Mouse (Mus musculus): ENCODE data around the gene Elf3.

Elf3 gene

DNA sequence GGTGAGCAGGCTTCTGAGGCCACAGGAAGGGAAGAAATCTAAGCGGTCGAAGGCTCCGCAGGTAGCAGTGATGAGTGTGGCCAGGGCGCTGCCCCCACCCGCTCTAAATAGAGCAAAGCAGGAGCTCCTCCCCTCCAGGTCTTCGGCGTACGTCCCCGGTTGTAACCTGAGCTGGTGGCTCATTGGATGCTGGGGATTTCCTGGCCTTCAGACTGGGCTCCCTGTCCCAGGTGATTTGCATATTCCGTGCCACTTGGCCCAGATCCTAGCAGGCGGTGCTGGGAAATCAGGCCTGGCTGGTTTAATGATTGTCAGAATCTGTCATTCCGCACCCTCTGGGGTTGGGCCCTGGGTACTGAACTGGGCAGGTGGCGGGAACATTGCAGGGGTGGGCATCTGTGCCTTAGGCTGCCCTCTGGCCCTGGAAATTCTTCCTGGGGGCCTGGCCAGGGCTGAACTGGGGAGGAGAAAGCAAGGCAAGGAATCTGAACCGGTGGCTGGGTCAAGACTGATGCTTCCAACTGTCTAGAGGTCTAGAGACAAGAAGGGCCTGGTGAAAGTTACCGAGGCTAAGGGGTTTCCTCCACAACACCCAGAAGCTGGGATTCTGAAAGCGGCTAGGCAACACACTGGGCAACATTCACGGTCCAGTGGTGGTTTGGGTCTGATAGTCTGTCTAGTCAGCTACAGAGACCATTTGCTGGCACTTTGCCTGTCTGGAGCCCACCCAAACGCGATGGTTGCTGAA, at the start of gene Elf3:
Gene Elf3, minus strand, starts transcription at position 189 of the 748 bp plus-strand sequence.
- WGBS, result 44% methylated on average over 19 of the region's 19 CpGs

DNA sequence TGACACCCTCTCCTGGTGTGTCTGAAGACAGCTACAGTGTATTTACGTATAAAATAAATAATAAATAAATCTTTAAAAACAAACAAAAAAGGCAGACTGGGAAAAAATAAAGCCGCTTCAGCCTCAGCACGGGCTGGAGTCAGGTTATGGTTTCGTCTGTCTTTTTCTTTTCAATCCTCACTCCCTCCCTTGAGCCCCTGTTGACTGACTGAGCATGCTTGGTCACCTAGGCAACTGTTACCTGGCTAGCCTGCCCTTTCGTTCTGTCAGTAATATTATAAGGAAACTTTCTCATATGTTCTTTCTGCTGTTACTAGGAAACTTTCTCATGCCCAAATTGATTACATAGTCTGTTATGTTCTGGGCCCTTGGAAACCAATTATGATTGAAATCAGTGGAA, 32.5 kb upstream of the Elf3 start:
- WGBS, result 77% methylated on average over 5 of the region's 5 CpGs

DNA sequence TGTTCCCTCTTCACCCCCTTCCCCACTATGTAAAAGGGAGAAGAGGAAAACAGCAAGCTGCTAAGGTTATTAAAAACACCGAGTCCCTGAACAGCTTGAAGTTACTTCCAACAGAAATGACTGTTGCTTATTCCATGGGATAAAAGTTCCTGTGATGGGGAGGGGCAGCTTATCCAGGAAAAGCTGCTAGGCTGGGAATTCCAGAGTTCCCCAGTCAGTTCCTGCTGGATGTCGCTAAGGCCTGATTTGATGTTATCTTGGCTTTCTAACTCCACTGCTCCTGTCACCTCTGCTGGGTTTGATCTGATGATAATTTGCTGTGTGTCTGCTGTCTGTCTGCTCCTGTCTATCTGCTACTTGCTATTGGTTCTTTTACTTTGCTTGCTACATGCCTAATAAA, 27.9 kb upstream of the Elf3 start:
- 86% methylated on average over 2 of the region's 2 CpGs for WGBS

DNA sequence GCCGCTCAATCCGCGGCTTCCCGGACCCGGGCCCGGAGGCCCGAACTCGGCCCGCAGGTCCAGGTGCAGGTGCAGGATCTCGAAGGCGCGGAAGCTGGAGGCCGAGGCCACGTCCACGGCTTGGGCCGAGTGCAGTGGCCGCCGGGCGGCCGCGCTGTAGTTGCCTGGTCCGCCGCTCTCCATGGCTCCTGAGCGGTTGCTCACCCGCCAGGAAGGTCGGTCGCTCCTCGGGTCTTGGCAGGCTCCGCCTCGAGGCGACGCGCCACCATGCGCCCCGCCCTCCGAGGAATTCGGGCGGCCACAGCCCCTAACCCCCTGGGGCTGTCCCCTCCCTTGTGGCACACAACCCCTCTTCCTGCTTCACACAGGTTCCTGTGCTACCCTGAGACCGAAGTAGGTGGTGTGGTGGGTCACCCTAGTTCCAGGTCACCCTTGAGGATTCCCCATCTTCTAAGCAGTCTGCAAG, 25.5 kb upstream of the Elf3 start, which contains the start of gene Rnpep:
Gene Rnpep, minus strand, starts transcription at position 259 of the 466 bp plus-strand sequence.
- 0% methylated on average over 39 of the region's 39 CpGs for WGBS

DNA sequence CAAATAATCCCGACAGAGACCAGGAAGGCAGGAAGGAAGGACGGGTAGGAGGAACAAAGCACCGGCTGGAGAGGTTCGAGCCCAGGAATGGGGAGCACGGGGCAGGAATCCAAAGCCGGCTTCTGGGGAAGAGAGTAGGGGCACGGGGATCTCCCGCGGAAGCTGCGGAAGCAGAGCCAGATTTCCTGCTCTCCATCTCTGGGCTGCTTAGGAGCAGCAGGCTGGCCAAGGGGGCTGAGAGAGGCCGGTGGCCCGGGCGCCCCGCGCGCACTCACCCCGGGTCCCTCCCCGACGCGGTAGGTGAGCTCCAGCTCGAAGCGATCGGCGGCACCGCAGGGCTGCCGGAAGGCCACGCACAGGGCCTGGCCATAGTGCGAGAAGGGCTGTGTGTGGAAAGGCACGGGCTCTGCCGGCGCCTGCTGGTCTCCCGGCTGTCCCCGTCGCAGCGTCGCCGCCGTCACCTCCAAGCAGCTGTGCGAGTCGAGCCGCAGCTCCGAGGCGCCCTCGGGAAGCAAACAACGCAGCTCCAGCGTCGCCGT, 25.0 kb upstream of the Elf3 start:
- under 1% methylated on average over 42 of the region's 48 CpGs for WGBS

DNA sequence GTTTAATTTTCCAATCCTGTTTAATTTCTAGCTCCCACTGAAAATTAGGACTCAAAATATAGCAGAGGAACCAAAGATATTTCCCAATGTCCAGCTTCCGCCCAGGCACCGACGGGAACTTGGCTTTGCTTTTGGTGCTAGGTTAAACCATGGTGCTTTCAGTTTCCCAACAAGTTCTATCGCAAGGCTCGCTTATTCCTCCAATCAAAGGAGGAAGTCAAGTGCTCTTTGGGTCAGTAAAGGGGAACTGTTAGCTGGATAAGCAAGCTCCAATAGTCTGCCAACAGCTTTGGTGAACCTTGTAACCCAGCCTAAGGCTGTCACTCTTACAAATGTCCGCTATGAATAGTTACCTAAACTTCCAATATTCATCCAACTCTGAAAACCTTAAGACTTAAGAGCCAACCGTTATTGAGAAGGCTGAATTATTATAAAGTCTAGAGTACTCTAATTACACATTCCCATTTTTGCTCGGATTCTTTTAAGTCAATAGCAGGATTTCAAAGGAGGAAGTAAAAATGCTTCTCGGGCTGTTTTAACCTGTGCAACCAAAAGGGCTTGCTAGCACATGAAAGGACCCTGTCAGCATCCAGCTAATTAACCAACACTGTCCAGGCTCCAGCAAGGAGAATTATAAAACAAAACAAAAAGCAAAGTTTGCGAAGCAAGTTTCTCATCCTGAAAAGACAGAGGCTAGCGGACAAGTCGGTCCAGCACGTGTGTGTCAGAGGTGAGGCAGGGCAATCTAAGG, 24.3 kb upstream of the Elf3 start:
- WGBS, result 27% methylated on average over 13 of the region's 13 CpGs

DNA sequence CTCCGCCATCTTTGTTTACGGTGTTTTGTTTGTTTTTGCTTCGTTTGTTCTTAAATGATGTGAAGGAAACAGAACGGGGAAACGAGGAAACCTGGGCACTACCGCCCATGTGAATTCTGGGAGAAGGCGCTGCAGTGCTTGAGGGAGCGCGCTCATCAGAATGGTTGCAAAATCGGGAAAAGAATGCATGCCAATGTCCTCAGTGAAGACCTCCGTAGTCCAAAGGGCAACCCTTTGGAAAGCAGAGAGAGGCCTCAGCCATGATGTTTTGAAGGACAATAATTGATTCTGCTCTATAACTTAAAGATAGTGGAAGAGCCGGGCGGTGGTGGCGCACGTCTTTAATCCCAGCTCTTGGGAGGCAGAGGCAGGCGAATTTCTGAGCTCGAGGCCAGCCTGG, 23.5 kb upstream of the Elf3 start:
- 90% methylated on average over 17 of the region's 17 CpGs for WGBS

DNA sequence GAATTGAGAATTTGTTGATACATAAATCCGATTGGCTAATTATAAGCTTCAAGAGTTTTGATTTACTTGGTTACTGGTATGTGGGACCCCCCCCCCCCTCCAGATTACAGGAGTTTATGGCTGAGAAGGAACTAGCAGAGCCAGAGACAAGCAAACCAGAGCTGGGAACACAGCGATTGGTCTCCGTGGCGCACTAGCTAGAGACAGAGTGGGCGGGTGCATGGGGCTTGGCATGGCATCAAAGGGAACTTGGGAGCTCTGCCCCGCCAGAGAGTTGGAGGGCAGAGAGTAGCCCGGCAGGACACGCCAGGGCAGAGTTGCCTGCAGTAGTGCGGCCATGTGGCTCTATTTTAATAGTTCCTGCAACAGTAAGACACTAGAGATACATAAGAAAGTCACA, 22.3 kb upstream of the Elf3 start:
- WGBS, result 25% methylated on average over 9 of the region's 9 CpGs

DNA sequence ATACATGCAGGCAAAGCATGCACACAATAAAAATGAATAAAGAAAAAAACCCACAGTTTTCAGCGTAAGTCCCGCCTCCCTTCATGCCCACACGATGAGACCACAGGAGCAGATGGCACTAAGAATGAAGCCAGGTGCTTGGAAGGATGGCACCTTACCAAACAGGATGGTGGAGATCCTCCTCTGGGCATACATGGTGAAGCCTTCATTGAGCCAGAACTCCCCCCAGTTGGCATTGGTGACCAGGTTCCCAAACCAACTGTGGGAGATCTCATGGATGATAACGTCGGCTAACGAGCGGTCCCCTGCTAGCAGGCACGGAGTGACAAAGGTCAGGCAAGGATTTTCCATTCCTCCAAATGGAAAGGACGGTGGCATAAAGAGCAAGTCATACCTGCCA, 13.0 kb upstream of the Elf3 start:
- 78% methylated on average over 9 of the region's 9 CpGs for WGBS

DNA sequence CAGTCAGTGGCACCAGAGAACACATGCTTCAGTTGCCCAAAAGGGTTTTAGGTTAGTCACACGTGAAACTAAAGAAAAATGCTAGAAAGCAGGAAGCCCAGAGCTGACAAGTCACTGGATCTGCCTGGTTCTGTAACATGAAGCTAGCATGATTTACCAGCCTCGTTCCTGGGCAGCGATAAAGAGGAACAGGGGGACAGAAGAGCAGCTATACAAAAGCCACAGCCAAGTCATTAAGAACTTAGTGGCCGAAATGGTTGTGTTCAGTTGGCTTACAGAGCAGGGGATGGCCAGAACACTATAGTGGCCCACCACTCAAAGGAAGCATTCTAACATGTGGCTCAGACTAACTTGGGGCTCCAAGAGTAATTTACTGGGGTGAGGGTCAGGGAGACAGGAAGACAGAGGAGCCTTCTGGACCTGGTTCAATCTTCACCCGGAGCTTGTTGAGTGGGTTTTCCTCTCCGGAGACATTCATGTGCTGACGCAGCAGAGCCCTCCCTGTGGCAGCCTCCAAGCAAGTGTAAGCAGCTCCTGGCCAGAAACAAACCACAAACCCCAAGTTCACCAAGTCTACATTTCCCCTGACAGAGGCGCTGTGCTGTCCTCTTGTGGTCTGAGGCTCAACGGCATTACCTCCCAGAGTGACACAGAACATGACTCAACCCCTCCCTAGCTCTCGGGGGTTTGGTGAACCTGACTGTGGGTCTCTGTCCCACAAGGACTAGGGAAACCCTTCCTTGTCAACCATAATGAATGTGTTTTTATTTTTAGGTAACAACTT, 9.5 kb upstream of the Elf3 start:
- WGBS, result 83% methylated on average over 10 of the region's 10 CpGs

DNA sequence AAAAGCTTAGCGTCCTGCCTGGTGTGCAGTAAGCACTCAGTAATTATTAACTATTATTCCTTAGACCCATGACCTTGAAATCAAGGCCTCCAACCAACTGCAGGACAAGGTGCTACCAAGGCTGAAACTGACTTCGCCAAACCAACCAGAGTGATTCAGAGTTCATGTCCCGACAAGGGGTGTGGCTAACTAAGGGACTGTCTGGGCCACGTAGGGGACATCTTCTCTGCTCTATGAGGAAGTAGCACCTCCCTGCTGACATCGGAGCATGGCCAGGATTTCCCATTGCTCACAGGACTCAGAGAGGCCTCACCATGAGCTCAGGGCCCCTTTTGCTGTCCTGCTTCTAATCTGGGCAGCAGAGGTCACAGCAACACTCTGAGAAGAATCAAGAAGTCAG, 7.5 kb upstream of the Elf3 start:
- 91% methylated on average over 5 of the region's 5 CpGs for WGBS

DNA sequence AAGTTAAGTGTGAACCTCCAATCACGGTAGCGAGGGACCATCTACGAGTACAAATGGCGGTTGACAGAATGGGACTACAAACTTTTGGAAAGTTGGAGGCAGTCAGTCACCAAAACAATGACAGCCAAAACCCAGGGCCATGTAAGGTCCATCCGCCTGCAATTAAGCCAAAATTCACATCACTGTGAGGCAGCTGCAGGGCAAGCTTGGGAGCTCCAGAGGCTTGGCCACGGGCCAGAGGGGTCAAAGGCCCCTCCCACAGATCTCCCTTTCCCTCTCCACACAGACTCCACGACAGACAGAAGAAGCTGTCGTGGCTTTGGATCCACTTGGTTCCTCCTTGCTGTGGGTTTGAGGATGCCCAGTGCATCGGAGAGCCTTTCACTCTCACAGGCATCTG, 4.9 kb upstream of the Elf3 start:
- 80% methylated on average over 9 of the region's 9 CpGs for WGBS

DNA sequence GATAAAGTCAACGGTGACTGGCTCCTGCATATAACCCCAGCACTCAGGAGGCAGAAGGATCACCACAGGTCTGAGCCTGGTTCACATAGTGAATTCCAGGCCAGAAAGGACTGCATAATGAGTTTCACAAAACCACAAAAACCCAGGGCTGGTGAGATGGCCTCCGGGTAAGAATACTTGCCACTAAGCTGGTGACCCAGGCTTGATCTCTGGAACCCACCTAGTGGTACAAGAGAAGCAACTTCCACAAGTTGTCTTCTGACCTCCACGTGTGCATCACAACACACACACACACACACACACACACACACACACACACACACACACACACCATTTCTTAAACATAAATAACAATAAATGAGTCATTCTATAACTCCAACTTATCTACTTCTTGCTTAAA, 4.0 kb upstream of the Elf3 start:
- 93% methylated on average over 3 of the region's 3 CpGs for WGBS

DNA sequence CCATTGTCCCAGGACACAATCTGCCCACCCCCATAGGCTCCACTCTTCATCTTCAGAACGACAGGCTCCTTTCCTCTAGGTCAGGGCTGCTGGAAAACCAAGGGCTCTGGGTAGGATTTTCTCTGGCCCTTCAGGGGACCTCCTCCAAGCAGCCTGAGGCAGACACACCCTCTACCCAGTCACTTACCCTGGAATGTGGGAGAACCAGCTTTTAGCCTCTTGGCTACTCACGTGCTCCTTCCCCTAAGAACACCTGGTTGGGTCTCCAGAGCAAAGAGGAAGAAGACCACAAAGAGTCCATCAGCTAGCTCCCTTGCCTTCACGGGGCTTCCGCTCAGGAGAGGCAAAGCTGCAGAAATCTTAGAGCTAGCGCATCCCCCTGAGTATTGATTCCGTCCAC, 2.6 kb upstream of the Elf3 start:
- 88% methylated on average over 6 of the region's 6 CpGs for WGBS

DNA sequence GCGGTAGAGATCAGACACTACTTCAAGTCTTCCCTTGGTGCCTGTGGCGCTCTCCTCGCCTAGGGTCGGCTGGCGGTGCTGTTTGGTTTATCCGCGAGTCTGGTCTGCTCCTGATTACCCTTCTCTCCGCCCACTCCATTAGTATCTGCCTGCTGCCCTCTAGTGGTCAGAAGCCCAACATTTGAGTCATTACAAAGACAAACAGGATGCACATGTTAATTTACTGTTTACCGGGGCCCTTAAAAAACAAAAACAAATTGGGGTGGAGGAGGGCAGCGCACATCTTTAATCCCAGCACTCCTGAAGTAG, 714 bp upstream of the Elf3 start:
- WGBS, result 16% methylated on average over 10 of the region's 10 CpGs

DNA sequence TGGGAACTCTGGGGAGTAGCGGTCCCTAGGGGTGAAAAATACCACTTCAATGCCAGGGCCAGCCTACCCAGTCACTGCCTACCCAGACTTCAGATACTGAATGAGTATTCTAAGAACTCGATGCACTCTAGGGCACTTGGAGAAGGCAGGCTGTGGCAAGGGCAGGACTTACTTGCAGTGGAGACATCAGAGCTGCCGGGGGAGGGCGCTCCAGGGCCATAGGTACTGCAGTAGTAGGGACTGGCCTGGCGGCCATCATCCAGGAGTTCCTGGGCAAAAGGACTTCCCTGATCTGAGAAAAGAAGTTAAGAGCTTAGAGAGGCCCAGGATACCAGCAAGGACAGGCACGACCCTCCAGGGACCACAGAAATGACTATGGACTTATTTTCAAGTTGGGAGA, 2.1 kb downstream of the Elf3 start:
- WGBS, result 81% methylated on average over 6 of the region's 6 CpGs

DNA sequence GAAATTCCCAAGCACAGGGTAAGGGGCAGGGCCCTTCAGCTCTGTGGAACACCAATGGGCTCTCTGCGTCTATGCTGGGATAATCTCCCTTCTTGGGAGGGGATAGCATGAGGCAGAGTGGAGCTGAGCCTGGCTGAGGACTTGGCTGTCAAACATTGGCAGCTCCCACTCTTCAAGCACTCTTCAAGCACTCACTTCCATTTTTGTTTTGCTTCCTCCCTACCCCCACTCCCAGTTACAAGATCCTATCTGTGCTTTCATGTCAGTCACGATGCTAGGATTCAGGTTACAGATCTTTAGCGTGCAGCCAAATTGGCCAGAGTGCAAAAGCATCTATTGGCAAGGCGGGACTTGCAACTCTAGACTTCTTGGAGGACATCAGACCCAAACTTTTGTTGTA, 5.5 kb downstream of the Elf3 start:
- 64% methylated on average over 4 of the region's 4 CpGs for WGBS

DNA sequence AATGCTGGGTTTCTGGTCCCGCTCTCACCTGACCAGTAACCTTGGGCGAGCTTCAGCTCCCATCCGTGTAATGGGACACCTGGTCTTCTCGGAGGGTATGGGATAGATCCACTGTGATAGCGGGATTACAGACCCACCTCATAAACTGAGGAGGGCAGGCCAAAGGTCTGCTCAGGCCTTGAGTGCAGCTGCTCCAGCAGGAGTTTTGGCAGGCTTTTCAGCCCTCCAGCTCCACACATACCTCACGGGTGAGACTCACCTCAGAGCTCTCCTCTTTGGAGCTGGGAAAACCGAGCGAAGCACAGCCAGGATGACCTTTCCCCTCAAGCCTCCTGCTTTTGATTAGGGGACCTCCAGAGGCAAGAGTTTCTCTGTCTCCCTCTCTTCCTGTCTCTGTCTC, 7.0 kb downstream of the Elf3 start:
- 92% methylated on average over 8 of the region's 8 CpGs for WGBS

DNA sequence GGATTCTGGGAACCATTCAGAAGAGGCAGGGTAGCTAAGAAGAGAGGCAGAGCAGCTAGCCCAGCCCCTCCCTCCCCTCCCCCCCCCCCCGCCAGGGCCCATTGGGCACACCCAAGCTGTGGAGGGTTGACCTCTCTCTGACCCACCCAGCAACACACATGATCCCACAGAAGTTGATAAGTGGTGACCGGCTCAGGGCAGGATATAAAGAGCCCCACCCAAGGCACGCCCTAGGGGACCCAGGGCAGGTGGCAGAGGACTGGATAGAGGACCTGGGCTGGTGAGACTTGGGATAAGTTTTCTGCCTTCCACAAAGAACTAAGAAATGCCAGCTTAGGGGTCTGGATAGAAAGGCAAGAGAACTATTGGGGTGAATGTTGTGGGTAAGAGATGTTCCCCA, 7.7 kb downstream of the Elf3 start:
- 90% methylated on average over 2 of the region's 3 CpGs for WGBS

DNA sequence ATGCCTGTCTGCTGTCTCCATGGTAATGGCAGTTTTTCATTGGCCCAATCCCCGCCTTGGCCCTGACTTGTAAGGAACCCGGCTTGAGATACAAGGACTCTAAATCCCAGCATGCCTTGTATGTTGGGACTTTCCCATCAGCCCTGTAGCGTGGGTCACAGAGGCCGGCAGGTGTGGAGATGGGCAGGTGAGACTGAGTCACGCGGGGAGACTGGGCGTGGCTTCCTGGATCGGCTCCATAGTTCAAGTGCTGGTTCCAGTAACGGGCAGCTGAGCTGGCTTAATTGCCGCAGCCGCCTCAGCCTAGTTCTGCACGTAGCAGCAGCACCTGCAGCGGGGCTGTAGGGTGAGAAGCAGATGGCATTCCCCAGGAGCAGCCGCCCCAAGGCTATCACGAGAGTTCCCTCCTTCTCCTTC, 9.9 kb downstream of the Elf3 start:
- WGBS, result 6% methylated on average over 15 of the region's 15 CpGs

DNA sequence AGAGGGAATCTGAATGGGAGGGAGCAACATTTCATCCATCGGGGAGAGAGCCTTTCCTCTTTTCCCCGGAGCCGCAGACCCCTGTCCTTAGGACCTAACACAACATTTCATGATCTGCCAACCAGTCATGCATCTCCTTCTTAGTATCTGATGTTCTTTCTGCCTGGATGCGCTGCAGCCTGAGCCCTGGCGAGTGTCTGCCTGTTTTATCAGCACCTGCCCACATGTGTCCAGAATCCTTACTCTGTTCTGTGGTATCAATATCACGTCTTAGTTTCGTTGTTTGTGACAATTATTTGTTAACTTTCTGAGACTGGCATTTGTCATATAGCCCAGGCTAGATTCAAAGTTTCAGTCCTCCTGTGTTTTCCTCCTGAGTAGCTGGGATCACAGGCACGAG, 14.4 kb downstream of the Elf3 start:
- WGBS, result 76% methylated on average over 8 of the region's 8 CpGs

DNA sequence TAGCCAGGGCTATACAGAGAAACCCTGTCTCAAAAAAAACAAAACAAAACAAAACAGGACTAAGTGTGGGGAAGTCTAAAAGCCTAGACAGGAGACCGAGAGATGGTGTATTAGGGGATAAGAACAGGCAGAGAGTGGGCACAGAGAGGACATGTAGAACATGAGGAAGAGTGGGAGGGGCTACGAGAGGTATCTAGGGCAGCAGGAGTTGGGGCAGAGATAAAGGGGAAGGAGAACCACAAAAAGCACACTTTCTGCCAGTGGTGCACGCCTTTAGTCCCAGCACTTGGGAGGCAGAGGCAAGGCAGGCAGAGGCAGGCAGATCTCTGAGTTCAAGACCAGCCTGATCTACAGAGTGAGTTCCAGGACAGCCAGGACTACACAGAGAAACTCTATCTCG, 18.2 kb downstream of the Elf3 start:
- WGBS, result 88% methylated on average over 4 of the region's 4 CpGs

Data from cerebral cortex, adult 2 months (tissue).